Mouse (Mus musculus) regulatory T cell (primary cell): ENCODE results near the gene Eif4g3.

Source experiments
- in situ Hi-C: fragments of 300-600 bp; cut with MboI, MseI; formaldehyde crosslinking; loops from one replicate; pipeline ENCODE4 v1.15.1; 2025; ENCODE audit warnings: high pct_unique_total_duplicates

The Eif4g3 gene

DNA sequence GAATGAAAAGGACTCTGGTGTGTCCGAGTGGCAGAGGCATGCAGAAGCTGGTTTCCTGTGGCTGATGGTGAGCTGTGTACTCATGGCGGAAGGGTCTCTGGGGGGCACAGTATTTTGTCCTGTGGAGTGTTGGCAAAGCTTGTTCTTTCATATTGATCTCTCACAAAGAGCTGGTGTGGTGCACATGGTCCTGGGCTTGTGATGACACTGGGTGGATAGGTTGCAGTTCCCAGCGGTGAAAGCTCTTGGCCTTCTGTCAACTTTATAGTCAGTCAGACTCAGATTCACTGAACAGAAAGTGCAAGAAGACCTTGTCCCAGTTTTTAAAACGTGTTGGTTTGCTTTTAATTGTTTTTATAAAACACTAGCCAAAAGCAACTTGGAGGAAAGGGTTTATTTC, 68.3 kb downstream of the Eif4g3 start:
- in situ Hi-C loops, result no loop called here

- in situ Hi-C loops, result no loop called here
Observed at GRCm38 (mm10) chr4:138063372-138064265, 70.8 kb downstream of the Eif4g3 start.

DNA sequence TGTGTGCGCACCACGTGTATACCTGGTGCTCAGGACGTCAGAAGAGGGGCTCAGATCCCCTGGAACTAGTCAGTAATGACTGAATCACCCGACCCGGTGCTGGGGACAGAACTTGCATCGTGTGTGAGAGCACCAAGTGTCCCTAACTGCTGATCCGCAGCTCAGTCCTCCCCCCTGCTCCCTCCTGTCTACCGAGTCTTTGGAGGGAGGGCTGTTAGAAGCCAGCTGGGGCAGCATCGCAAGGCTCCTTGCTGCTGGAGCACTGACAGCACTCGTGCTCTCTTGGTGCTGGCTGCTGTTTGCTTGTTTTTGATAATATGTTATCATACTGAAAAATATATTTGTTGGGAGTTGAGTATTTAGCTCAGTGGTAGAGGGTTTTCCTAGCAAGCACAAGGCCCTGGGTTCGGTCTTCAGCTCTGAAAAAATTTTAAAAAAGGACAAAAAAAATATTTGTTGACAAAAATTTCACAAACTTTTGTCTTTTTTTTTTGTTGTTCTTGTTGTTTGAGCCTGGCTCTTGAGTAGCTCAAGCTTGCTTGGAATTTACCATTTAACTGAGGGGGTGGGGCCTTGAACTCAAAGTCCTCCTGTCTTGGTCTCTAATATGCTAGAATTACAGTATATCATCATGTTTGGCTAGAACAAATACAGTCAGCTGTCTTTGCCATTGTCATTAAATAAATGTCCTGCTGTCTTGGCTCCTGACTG, 72.2 kb downstream of the Eif4g3 start:
- in situ Hi-C loops, result no loop called here

DNA sequence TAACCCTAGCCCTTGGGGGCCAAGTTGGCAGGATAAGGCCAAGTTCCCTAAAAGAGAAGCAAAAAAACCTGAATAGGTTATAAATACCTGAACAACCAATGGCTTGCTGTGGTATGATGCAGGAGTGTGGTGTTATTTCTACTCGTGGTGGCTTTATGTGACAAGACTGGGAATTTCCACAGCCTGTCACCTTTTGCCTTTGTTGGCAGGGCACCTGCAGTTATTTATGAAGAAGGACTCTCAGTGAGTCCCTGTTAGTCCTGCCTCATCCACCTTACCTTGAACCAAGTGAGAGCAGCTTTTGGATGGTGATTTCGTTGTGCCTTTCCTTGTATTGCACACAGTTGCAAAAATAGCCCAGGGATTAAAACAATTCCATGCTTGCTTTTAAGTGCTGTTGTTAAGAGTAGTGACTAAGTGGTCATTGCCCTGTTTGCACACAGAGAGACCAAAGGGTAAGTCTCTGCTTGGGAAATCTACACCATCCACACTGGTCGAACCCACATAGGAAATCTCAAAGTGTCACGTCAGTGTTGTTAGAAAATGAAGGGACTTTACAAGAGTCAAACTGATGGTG, 72.9 kb downstream of the Eif4g3 start:
- in situ Hi-C loops, result no loop called here

GRCm38 (mm10) chr4:138066421-138066820, 73.6 kb downstream of the Eif4g3 start:
- in situ Hi-C loops, result no loop called here

- in situ Hi-C loops, result no loop called here
Observed at GRCm38 (mm10) chr4:138067858-138068257, 75.0 kb downstream of the Eif4g3 start.

GRCm38 (mm10) chr4:138068598-138068997, 75.8 kb downstream of the Eif4g3 start:
- in situ Hi-C loops, result no loop called here

GRCm38 (mm10) chr4:138069371-138069770, 76.5 kb downstream of the Eif4g3 start:
- in situ Hi-C loops, result no loop called here

GRCm38 (mm10) chr4:138071497-138071896, 78.7 kb downstream of the Eif4g3 start:
- in situ Hi-C loops, result no loop called here

GRCm38 (mm10) chr4:138073086-138073485, 80.3 kb downstream of the Eif4g3 start:
- in situ Hi-C loops, result no loop called here

- in situ Hi-C loops, result no loop called here
Observed at GRCm38 (mm10) chr4:138073531-138073930, 80.7 kb downstream of the Eif4g3 start.

GRCm38 (mm10) chr4:138074896-138075584, 82.2 kb downstream of the Eif4g3 start:
- in situ Hi-C loops, result no loop called here

GRCm38 (mm10) chr4:138077663-138078295, 85.0 kb downstream of the Eif4g3 start:
- in situ Hi-C loops, result no loop called here

DNA sequence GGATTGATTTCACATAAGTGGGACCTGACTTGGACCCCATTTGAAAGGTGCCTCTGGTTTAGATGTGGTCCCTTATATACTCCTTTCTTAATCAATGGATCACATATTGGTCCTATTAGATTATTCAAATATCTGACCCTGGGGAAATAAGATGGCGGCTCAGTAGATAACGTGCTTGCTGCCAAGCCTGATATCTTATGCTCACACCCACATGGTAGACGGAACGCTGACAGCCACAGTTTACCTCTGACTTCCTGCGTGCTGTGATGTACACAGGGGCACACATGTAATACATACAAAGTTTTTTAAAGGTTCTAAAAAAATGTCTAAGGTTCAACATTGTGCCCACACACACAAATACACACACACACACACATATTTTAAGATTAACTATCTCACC, 86.4 kb downstream of the Eif4g3 start:
- in situ Hi-C loops, result no loop called here

DNA sequence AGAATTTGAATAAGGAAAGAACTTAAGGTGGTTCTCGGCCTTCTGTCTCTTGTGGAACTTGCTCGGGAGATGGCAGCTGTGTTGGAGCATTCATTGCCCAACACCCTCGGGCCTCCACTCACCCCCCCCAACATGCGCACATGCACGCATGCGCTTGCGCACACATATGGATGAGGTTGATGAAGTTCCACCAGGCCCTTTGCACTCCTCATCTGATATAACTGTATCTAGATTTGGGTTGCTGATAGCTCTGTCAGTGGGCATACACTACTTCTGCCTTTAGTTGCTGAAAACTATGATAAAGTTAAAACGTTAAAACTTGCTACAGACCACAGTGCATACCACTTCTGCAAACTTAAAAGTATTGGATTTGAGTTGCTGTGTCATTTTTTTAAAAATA, 89.6 kb downstream of the Eif4g3 start:
- in situ Hi-C loops, result no loop called here

GRCm38 (mm10) chr4:138084103-138084502, 91.3 kb downstream of the Eif4g3 start:
- in situ Hi-C loops, result no loop called here

DNA sequence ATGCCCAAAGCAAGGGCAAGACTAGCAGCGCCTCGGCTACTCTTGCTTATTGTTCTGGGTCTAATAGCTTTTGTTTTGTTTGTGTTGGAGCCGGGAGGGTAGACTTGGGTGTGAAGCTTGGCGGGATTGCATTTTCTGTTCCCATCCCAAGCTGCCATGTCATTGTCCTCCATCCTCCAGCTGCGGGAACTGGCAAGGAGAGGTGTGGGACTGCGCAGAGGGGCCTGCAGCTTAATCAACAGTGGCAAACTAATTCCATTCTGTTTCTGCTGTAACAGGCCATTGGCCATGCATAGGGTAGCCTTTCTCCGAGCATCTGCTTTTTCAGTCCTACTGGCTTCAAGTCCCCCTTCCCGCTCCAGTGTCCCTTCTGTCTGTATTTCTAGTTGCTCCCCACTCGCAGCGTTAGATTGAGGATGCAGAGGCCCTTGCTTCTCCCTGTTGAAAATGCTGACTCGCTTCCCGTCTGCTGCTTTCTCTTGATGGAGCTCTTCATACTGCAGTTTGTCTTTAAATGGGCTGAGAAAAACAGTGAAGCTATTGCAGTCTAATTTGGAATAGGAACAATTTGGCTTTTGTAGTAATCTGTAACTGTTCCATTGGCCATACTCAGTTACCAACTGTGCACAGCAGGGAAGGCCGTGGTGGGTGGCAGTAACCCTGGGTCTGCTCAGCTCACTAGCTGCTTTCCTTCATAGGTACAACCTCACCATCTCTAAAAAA, 92.2 kb downstream of the Eif4g3 start:
- in situ Hi-C loops, result no loop called here

- in situ Hi-C loops, result no loop called here
Observed at GRCm38 (mm10) chr4:138086949-138087348, 94.1 kb downstream of the Eif4g3 start.

DNA sequence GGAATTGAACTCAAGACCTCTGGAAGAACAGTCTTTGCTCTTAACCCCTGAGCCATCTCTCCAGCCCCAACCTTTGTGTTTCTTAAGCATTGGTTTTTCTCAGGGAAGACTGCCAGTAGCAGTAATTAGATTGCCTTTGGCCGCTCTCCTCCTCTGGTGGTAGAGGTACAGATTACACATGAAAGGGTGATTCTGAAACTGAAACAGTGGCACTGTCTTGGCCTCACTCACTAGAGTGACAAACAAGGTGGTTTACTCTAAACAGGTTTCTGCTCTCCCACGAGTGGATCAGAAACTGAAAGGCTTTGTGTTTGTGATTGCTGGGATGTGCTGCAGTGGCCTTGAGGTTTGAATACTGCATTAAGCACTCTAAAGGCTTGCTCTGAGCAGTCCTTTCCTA, 96.7 kb downstream of the Eif4g3 start:
- in situ Hi-C loops, result no loop called here

- in situ Hi-C loops, result no loop called here
Observed at GRCm38 (mm10) chr4:138091562-138092194, 98.9 kb downstream of the Eif4g3 start.
